Mouse (Mus musculus): ENCODE results near the gene Wnt1.
A peak's percentile ranks its signal among the peaks of the same experiment; 100 is the strongest.
"Not testable (repeated sequence)": the region's sequence is repeated elsewhere in the genome, so short reads cannot be mapped to it uniquely, and the experiment has no call there.

The Wnt1 gene

GRCm38 (mm10) chr15:98806809-98807770, 17.4 kb downstream of the Wnt1 start:
- DNase-seq, result peak; percentile 59

- DNase-seq, result no peak
Observed at GRCm38 (mm10) chr15:98807895-98808650, 18.4 kb downstream of the Wnt1 start.

- no peak for DNase-seq
Observed at GRCm38 (mm10) chr15:98808651-98809134, 19.0 kb downstream of the Wnt1 start.

- no peak for DNase-seq
Observed at GRCm38 (mm10) chr15:98809390-98809789, 19.7 kb downstream of the Wnt1 start, which contains the start of gene Ddn. TSS of gene Ddn (minus strand) at chr15:98809490.

GRCm38 (mm10) chr15:98810212-98810611, 20.6 kb downstream of the Wnt1 start:
- DNase-seq, result not testable (repeated sequence)

- no peak for DNase-seq
Observed at GRCm38 (mm10) chr15:98812741-98813424, 23.2 kb downstream of the Wnt1 start.

- no peak for DNase-seq
Observed at GRCm38 (mm10) chr15:98818171-98818570, 28.5 kb downstream of the Wnt1 start.

GRCm38 (mm10) chr15:98820937-98821336, 31.3 kb downstream of the Wnt1 start:
- no peak for DNase-seq

- peak; percentile 53 for DNase-seq
Observed at GRCm38 (mm10) chr15:98821403-98821802, 31.7 kb downstream of the Wnt1 start.

GRCm38 (mm10) chr15:98822147-98822546, 32.5 kb downstream of the Wnt1 start:
- no peak for DNase-seq

- no peak for DNase-seq
Observed at GRCm38 (mm10) chr15:98823434-98823833, 33.8 kb downstream of the Wnt1 start.

- DNase-seq, result peak; percentile 67
Observed at GRCm38 (mm10) chr15:98827611-98828011, 38.0 kb downstream of the Wnt1 start.

GRCm38 (mm10) chr15:98830736-98831683, 41.4 kb downstream of the Wnt1 start, which contains the start of gene Prkag1:
TSS of gene Prkag1 (minus strand) at chr15:98831521.
- DNase-seq, result peak; percentile 97

- no peak for DNase-seq
Observed at GRCm38 (mm10) chr15:98831684-98832035, 42.0 kb downstream of the Wnt1 start.

- peak; percentile 77 for DNase-seq
Observed at GRCm38 (mm10) chr15:98832161-98833058, 42.8 kb downstream of the Wnt1 start.

GRCm38 (mm10) chr15:98833281-98833680, 43.6 kb downstream of the Wnt1 start:
- no peak for DNase-seq

GRCm38 (mm10) chr15:98834059-98834458, 44.4 kb downstream of the Wnt1 start:
- no peak for DNase-seq

- no peak for DNase-seq
Observed at GRCm38 (mm10) chr15:98835291-98835690, 45.6 kb downstream of the Wnt1 start.

- DNase-seq, result peak; percentile 82
Observed at GRCm38 (mm10) chr15:98837006-98837742, 47.5 kb downstream of the Wnt1 start.

GRCm38 (mm10) chr15:98837743-98838103, 48.1 kb downstream of the Wnt1 start:
- DNase-seq, result no peak

All from liver (tissue).